Mouse (Mus musculus) kidney, adult 2 months (tissue): ENCODE data around the gene Klhl28.

Experiments
- CTCF ChIP-seq: fragments of 200-500 bp; conservative IDR thresholded peaks from 2 replicates; pipeline ENCODE4 v1.5.1; 2011; ENCODE audit warnings: low read depth, mild to moderate bottlenecking, control low read depth, low read length, moderate library complexity, mixed read lengths; ENCODE audit not compliant: insufficient read depth, insufficient read length
- POLR2A ChIP-seq: fragments of 200-500 bp; IDR thresholded peaks from one replicate; pipeline ENCODE4 v1.6.1; 2011; ENCODE audit warnings: low read depth, low read length, control low read depth

DNA sequence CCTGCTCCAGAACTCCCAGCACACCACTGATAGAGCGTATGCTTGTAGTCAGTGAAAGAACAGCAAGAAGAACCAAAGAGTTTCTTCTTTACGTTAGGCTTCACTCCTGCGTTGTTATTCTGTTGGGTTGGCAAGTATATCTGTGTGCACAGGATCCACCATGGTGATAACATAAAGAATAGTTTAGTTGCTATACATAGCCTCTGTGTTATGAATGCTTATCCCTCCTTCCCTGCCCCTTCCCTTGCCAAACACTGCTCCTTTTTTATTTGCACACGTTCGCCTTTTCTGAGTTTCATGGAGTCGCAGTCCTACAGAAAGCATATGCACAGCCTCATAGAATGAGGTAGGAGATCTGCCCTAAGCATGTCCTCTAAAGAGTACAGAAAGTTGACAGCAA is 6.7 kb upstream of the Klhl28 start:
- TF ChIP-seq POLR2A (no peak), CTCF (no peak)
